Mouse (Mus musculus): ENCODE results near the gene Phyh. TPM values are rescaled to one million over a fixed set of nuclear protein-coding genes. Genes with fewer than 3 reads are reported as not detected.

Phyh gene
- polyA plus RNA-seq, 1 experiment from 2014 or later: 210 TPM

DNA sequence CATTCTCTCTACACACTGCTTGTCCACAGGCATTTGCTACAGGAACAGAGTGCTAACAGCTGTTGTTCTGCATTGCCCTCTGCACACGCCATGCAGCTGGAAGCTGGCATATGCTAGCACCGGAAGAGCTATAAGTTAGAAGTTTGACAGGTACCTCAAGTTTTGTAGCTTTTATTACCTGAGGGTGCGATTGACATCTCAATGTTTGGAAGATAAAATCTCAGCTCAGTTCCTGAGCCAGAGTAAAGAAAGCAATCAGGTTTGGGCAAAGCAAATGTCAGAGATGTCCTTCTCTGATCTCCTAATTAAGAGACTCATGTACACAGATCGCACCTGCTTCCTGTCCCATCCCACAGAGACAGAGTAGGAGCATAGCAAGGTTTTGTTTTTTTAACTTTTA lies 68.0 kb downstream of the Phyh start:
- Histone ChIP-seq H3K9me3 (ENCODE audit: control insufficient read depth) (no peaks in the 10 kb centered on the region), H3K27me3 (replicated peaks; ENCODE audit: control insufficient read depth, insufficient read depth, low read length) (no peaks in the 10 kb centered on the region), H3K4me2 (replicated peaks; ENCODE audit: low read depth) (no peak overlapping the region), H3K9ac (ENCODE audit: low read depth, low read length) (no peak overlapping the region), H3K27ac (ENCODE audit: low read depth, low read length) (no peak overlapping the region), H3K4me3 (ENCODE audit: low read depth, low read length) (no peak overlapping the region), H3K4me1 (replicated peaks; ENCODE audit: control insufficient read depth, insufficient read depth, low read length) (no peaks in the 10 kb centered on the region), H3K36me3 (ENCODE audit: control insufficient read depth, insufficient read depth) (peaks cover 13% of the 10 kb centered on the region; the same call in 1 of the 2 replicates)
- ATAC-seq: no peak
- TF ChIP-seq CTCF (IDR thresholded peaks at IDR 0.05; ENCODE audit: low read depth): no peak
- 70% methylated on average over 4 of the region's 4 CpGs for WGBS

DNA sequence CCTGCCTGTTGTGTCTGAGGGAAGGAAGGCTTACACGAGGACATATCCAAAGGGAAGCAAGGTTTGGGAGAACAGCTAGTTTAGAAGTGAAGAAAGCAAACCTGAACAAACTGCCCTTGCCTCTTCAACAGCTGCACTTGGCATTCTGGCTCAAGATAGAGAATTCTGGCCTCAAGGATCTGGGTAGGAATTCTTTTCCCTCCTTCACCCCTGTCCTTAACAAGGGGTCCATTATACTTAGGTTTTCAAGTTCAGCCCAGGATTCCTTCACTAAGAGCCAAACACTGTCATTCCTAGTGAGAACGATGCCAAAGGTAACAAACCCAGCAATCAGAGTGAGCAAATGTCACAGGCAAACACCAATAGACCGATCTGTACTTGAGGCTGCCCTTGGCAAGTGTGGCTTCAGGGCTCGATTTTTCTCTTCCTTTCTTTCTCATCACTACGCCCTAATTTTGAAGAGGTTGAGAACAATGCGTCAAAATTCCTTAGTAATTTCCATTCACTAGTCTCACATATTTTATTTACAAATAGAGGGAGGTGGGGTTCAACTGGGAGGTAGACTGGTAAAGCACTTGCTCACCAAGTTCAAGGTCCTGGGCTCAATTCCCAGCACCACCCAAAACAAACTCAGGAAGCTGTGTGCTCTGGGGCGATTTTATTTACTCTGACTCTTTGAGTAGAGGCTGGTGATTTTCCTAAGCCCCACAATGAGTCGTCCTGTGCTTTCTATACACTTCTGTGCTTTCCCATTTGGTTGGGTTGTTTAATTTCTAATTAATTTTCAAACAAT lies 68.8 kb downstream of the Phyh start:
- WGBS: 76% methylated on average over 8 of the region's 8 CpGs
- no peaks in the 10 kb centered on the region for H3K27me3 ChIP-seq (replicated peaks; ENCODE audit: control insufficient read depth, insufficient read depth, low read length)
- no peak for ATAC-seq
- no peak for TF ChIP-seq CTCF (IDR thresholded peaks at IDR 0.05; ENCODE audit: low read depth)
- no peak overlapping the region for H3K27ac ChIP-seq (ENCODE audit: low read depth, low read length)
- no peak overlapping the region for H3K4me2 ChIP-seq (replicated peaks; ENCODE audit: low read depth)
- peaks cover 17% of the 10 kb centered on the region; the same call in 1 of the 2 replicates for H3K36me3 ChIP-seq (ENCODE audit: control insufficient read depth, insufficient read depth)
- no peak overlapping the region for H3K9ac ChIP-seq (ENCODE audit: low read depth, low read length)
- no peak overlapping the region for H3K4me3 ChIP-seq (ENCODE audit: low read depth, low read length)
- H3K4me1 ChIP-seq (replicated peaks; ENCODE audit: control insufficient read depth, insufficient read depth, low read length): no peaks in the 10 kb centered on the region
- H3K9me3 ChIP-seq (ENCODE audit: control insufficient read depth): no peaks in the 10 kb centered on the region

Other genes with a start within 250 kb of the Phyh start
- gene Bend7, start 201.2 kb upstream of the Phyh start, polyA plus RNA-seq (2015; fragmentation: Nextera tagmentation; extraction: Ambion mirVana): 12.8 and 15.5 TPM in 2 replicates
- 23.9 and 24.1 TPM in 2 replicates for gene Sephs1, start 37.5 kb upstream of the Phyh start, polyA plus RNA-seq (2015; fragmentation: Nextera tagmentation; extraction: Ambion mirVana)
- gene Ucma, start 57.1 kb downstream of the Phyh start, polyA plus RNA-seq (2015; fragmentation: Nextera tagmentation; extraction: Ambion mirVana): not detected in 2 replicates
- 9.2 and 9.3 TPM in 2 replicates for gene Mcm10, start 93.8 kb downstream of the Phyh start, polyA plus RNA-seq (2015; fragmentation: Nextera tagmentation; extraction: Ambion mirVana)
- 62.7 and 74.2 TPM in 2 replicates for gene Optn, start 145.0 kb downstream of the Phyh start, polyA plus RNA-seq (2015; fragmentation: Nextera tagmentation; extraction: Ambion mirVana)
- 10.3 TPM in 2 replicates for gene Ccdc3, start 218.8 kb downstream of the Phyh start, polyA plus RNA-seq (2015; fragmentation: Nextera tagmentation; extraction: Ambion mirVana)

Measured in intestine, postnatal 0 days (tissue).